Mouse (Mus musculus) embryonic stem cell, embryonic (primary cell): Measurements from ENCODE around the gene Krtap5-2.
"Not testable (repeated sequence)": the region's sequence is repeated elsewhere in the genome, so short reads cannot be mapped to it uniquely, and the experiment has no call there.

Source experiments
- CTCF ChIA-PET, 4 experiments: fragments of 300-600 bp in 2 of 4; fragments of 350-600 bp in 2 of 4; sonication (Branson Sonifier 250); formaldehyde crosslinking; loops; one replicate each; lab custom pipeline; 2022; ENCODE audit warnings: inconsistent platforms in 2 of 4; lab: Charles Lee
- POLR2A ChIA-PET, 4 experiments: fragments of 300-600 bp in 2 of 4; fragments of 350-600 bp in 2 of 4; sonication (Branson Sonifier 250); formaldehyde crosslinking; loops; one replicate each; lab custom pipeline; 2022; ENCODE audit warnings: antibody characterized with exemption in 4 of 4, inconsistent platforms in 1 of 4; lab: Charles Lee

The Krtap5-2 gene

DNA sequence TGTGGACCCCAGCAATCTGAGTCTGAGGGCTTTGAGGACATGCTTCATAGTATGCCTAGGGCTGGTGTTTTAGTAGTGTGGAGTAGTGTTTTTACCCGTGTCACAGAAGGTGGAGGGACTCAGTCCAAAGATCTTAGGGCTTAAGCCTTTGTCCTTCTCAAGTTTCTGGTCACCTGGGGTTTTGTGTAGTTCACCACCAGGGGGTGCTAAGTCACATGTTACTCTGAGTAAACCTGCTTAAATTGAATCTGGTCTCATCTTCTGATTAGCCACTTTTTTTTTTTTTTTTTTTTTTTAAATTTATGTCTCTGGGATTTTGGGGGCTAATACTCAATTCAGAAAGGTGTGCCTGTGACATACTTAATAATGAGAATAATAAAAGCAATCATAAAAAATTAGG is 29.8 kb downstream of the Krtap5-2 start:
- CTCF ChIA-PET: interaction anchor here (0.6 to 3.0 kb wide), 14 partner anchors 11 to 593 kb away, joined by 3 to 28 read pairs (median 4); no protein-coding TSS in a partner anchor
- POLR2A ChIA-PET: interaction anchor here in 2 of 4 experiments (0.7 to 0.9 kb wide), 2 partner anchors 17 to 106 kb away, joined by 4 to 5 read pairs; no protein-coding TSS in a partner anchor

DNA sequence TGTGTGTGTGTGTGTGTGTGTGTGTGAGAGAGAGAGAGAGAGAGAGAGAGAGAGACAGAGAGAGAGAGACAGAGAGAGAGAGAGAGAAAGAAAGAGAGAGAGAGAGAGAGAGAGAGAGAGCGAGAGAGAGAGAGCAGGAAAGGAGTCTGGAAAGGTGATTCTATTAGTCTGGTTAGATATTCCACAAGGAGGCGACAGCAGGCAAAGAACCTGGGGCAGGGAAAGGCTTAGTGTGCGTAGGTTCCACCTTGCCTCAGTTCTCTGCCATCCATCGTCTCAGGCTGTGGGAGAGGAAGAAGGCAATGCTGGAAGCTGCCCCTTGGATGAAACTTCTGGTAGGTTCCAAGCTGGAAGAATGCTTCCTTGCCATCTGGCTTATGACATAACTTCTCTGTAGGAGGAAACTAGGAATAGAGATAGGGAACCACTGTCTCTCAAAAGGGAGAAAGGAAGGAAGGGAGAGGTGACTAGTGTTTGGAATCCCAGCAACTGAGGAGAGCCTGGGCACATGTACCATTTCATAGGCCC is 30.3 kb downstream of the Krtap5-2 start:
- ChIA-PET POLR2A (interaction anchor here in 2 of 4 experiments (0.7 to 0.9 kb wide), 2 partner anchors 17 to 107 kb away, joined by 4 to 5 read pairs; no protein-coding TSS in a partner anchor), CTCF (interaction anchor here (0.6 to 3.0 kb wide), 14 partner anchors 12 to 139 kb away, joined by 3 to 28 read pairs (median 4); no protein-coding TSS in a partner anchor)

DNA sequence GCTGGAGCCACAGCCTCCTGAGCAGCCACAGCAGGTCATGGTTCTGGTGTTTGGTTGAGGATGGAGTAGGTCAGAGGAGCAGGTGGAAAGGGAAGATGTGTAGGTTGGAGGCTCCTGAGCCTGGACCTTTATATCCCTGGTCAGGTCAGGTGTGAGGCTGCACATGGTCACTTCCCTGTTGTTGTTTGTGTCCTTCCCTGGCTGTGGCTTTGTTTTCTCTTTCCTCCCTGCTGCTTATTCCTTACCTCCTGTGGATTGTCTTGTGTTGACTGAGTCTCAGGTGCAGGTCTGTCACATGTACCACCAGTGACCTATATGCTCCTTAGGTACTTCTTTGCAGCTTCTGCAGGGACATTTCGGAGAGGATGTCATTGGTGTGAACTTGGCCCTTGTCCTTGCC is 31.3 kb downstream of the Krtap5-2 start, which contains the start of gene Gm45337:
Gm45337 (minus strand) TSS at position 101 of the 400 bp plus-strand sequence.
- POLR2A ChIA-PET: no interaction called here
- CTCF ChIA-PET: interaction anchor here (0.6 to 3.0 kb wide), 7 partner anchors 13 to 112 kb away, joined by 3 to 28 read pairs (median 6); no protein-coding TSS in a partner anchor

DNA sequence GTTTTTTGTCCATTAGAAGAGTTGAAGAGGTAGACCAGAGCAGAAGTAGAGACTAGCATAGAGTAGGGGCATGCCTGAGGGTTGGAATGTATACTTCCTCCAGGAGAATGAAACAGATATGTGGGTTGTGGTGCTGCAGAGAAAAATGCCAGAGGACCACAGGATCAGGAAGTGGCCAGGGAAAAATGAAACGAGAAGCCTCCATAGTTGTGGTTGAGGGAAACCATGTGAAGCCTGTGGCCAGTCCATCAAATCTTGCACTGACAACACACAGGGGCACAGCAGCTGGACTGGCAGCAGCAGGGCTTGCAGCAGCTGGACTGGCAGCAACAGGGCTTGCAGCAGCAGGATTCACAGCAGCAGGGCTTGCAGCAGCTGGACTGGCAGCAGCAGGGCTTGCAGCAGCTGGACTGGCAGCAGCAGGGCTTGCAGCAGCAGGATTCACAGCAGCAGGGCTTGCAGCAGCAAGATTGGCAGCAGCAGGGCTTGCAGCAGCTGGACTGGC is 32.2 kb downstream of the Krtap5-2 start:
- ChIA-PET CTCF (interaction anchor here in 2 of 4 experiments (0.5 to 0.7 kb wide), 2 partner anchors 96 to 476 kb away, joined by 3 to 4 read pairs; no protein-coding TSS in a partner anchor), POLR2A (interaction anchor here in 1 of 4 experiments (0.7 kb wide), 1 partner anchor 924 kb away, joined by 3 read pairs; no protein-coding TSS in a partner anchor)

DNA sequence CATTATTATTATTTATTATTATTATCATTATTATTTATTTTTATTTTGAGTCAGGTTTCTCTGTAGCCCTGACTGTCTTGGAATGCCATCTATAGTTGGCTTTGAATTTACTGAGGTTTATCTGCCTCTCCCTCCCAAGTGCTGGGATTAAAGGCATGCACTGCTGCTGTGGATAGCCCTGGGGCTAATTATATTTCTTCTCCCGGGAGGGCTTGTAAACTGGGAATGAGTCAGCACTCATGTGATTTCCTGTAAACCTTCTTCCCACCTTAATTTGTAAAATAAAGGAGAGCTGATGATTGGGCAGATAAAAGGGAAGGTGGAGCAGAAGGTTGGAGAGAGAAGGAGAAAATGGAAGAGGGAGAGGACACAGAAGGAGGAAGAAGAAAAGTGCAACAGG is 35.1 kb downstream of the Krtap5-2 start:
- CTCF ChIA-PET: no interaction called here
- POLR2A ChIA-PET: interaction anchor here in 2 of 4 experiments (0.6 to 1.5 kb wide), 2 partner anchors 9 to 568 kb away, joined by 3 to 5 read pairs; no protein-coding TSS in a partner anchor

DNA sequence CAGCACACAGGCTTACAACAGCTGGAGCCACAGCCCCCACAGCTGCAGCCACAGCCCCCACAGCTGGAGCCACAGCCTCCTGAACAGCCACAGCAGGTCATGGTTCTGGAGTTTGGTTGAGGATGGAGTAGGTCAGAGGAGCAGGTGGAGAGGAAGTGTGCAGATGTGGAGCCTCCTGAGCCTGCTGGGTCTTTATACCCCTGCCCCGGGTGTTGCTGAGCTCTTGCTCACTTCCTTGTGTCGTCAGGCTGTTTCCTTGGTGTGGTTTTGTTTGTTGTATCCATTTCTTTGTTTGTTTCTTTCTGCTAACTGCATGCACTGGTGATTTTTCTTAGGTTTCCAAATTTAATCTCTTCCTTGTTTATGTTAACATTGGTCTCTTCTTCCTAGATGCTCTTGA is 39.9 kb downstream of the Krtap5-2 start, which contains the start of gene Gm39115:
Gm39115 (minus strand) TSS at position 101 of the 400 bp plus-strand sequence.
- POLR2A ChIA-PET: not testable (repeated sequence)

DNA sequence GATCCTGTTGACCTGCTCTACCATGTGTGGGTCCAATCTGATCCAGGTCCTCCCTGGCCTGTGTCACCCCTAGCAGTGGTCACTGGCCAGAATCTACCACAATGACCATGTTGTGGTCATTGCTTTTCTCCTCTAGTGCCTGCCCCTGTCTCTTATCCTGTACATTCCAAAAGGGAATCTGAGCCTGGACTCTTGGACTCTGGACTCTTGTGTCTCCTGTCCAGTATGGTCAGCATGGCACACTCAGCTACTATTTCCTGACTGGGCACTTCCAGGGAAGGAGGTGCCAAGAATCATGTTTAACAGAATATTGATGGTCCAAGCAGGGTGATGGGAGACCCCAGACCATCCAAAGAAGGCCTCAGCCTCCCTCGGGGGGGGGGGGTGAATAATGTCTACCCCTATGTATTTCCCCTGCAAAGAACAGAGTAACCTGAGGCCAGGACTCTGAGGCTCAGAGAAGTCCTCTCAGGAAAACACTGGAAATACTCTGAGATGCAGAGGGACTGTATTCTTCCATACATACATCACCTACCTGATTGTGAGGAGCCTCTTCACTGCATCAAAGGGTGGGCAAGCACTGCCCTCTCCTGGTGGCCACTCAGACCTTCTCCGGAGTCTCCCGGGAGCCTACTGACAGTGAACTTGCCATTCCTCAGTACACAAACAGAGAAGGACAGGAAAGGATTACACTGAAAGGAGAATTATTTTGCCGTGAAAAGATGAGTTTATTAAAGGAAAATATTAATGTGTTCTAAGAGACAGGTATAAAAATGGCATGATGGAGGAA is 41.4 kb downstream of the Krtap5-2 start:
- CTCF ChIA-PET: interaction anchor here in 1 of 4 experiments (0.6 kb wide), 1 partner anchor 379 kb away, joined by 3 read pairs; no protein-coding TSS in a partner anchor
- POLR2A ChIA-PET: no interaction called here

More for the DNA sequence above, 39.9 kb downstream of the Krtap5-2 start, which contains the start of gene Gm39115:
- CTCF ChIA-PET: not testable (repeated sequence)

DNA sequence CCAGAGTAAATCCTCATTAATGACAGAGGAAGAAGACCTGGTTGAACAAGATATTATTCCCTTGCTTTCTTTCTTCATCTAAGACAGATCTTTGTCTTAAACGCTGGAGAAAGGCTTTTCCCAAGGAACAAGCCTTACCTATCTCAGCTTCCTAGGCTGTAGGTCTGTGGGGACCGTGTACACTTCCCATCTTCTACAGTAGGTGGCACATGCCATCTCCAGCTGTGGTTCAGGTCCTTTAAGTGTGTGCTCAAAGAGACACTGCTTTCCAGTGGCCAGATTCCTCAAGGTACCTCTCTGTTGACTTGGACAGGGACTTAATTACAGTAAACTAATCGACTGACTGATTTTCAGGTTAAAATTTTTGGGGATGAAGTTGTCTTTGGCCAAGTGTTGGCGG is 47.0 kb downstream of the Krtap5-2 start:
- ChIA-PET POLR2A (no interaction called here), CTCF (interaction anchor here in 2 of 4 experiments (0.7 to 1.7 kb wide), 2 partner anchors 127 kb away, joined by 4 to 5 read pairs; no protein-coding TSS in a partner anchor)
